Mouse (Mus musculus): ENCODE data around the gene Glis3. TPM values are rescaled to one million over a fixed set of nuclear protein-coding genes. Genes with fewer than 3 reads are reported as not detected.

Glis3 gene
- polyA plus RNA-seq, 1 experiment, result 0.06 TPM

GRCm38 (mm10) chr19:28300226-28300625, 379.7 kb downstream of the Glis3 start:
- TF ChIP-seq FLI1 (IDR thresholded peaks at IDR 0.05; ENCODE audit: low read length) (no peak), GATA1 (IDR thresholded peaks at IDR 0.05; ENCODE audit: borderline replicate concordance, low read length) (no peak)
- H3K9me3 ChIP-seq, result peaks cover 19% of the 10 kb centered on the region
- H3K4me1 ChIP-seq, result no peaks in the 10 kb centered on the region

GRCm38 (mm10) chr19:28299211-28299775, 380.6 kb downstream of the Glis3 start:
- H3K9me3 ChIP-seq, result peaks cover 19% of the 10 kb centered on the region
- TF ChIP-seq FLI1 (IDR thresholded peaks at IDR 0.05; ENCODE audit: low read length) (no peak), GATA1 (IDR thresholded peaks at IDR 0.05; ENCODE audit: borderline replicate concordance, low read length) (no peak)
- no peaks in the 10 kb centered on the region for H3K4me1 ChIP-seq
- H3K36me3 ChIP-seq (replicated peaks; ENCODE audit: low read length), result no peaks in the 10 kb centered on the region
- no peak overlapping the region for H3K4me3 ChIP-seq (replicated peaks)
- no peaks in the 10 kb centered on the region for H3K27me3 ChIP-seq (replicated peaks)

More at GRCm38 (mm10) chr19:28300226-28300625, 379.7 kb downstream of the Glis3 start:
- no peaks in the 10 kb centered on the region for H3K27me3 ChIP-seq (replicated peaks)
- no peaks in the 10 kb centered on the region for H3K36me3 ChIP-seq (replicated peaks; ENCODE audit: low read length)
- no peak overlapping the region for H3K4me3 ChIP-seq (replicated peaks)

GRCm38 (mm10) chr19:28298669-28299068, 381.2 kb downstream of the Glis3 start:
- Histone ChIP-seq H3K27me3 (replicated peaks) (no peaks in the 10 kb centered on the region), H3K4me1 (no peaks in the 10 kb centered on the region), H3K9me3 (peaks cover 19% of the 10 kb centered on the region), H3K36me3 (replicated peaks; ENCODE audit: low read length) (no peaks in the 10 kb centered on the region), H3K4me3 (replicated peaks) (no peak overlapping the region)
- TF ChIP-seq GATA1 (IDR thresholded peaks at IDR 0.05; ENCODE audit: borderline replicate concordance, low read length), result no peak
- TF ChIP-seq FLI1 (IDR thresholded peaks at IDR 0.05; ENCODE audit: low read length), result no peak

- no peak for TF ChIP-seq FLI1 (IDR thresholded peaks at IDR 0.05; ENCODE audit: low read length)
- no peak for TF ChIP-seq GATA1 (IDR thresholded peaks at IDR 0.05; ENCODE audit: borderline replicate concordance, low read length)
- Histone ChIP-seq H3K9me3 (peaks cover 14% of the 10 kb centered on the region; the same call in 1 of the 2 replicates), H3K4me1 (no peaks in the 10 kb centered on the region), H3K4me3 (replicated peaks) (no peak overlapping the region), H3K27me3 (replicated peaks) (no peaks in the 10 kb centered on the region), H3K36me3 (replicated peaks; ENCODE audit: low read length) (no peaks in the 10 kb centered on the region)
Measured at GRCm38 (mm10) chr19:28291596-28291995, 388.3 kb downstream of the Glis3 start.

GRCm38 (mm10) chr19:28289457-28289856, 390.4 kb downstream of the Glis3 start:
- TF ChIP-seq FLI1 (IDR thresholded peaks at IDR 0.05; ENCODE audit: low read length) (no peak), GATA1 (IDR thresholded peaks at IDR 0.05; ENCODE audit: borderline replicate concordance, low read length) (no peak)
- H3K9me3 ChIP-seq, result peaks cover 14% of the 10 kb centered on the region; the same call in 1 of the 2 replicates

GRCm38 (mm10) chr19:28287431-28287830, 392.4 kb downstream of the Glis3 start:
- Histone ChIP-seq H3K4me3 (replicated peaks) (no peak overlapping the region), H3K9me3 (peaks cover 18% of the 10 kb centered on the region; the same call in 1 of the 2 replicates), H3K4me1 (no peaks in the 10 kb centered on the region), H3K27me3 (replicated peaks) (no peaks in the 10 kb centered on the region), H3K36me3 (replicated peaks; ENCODE audit: low read length) (no peaks in the 10 kb centered on the region)
- no peak for TF ChIP-seq FLI1 (IDR thresholded peaks at IDR 0.05; ENCODE audit: low read length)
- no peak for TF ChIP-seq GATA1 (IDR thresholded peaks at IDR 0.05; ENCODE audit: borderline replicate concordance, low read length)

More at GRCm38 (mm10) chr19:28289457-28289856, 390.4 kb downstream of the Glis3 start:
- Histone ChIP-seq H3K27me3 (replicated peaks) (no peaks in the 10 kb centered on the region), H3K4me1 (no peaks in the 10 kb centered on the region), H3K4me3 (replicated peaks) (no peak overlapping the region), H3K36me3 (replicated peaks; ENCODE audit: low read length) (no peaks in the 10 kb centered on the region)

GRCm38 (mm10) chr19:28284098-28284569, 395.7 kb downstream of the Glis3 start:
- Histone ChIP-seq H3K27me3 (replicated peaks) (no peaks in the 10 kb centered on the region), H3K9me3 (peaks cover 8% of the 10 kb centered on the region; the same call in 1 of the 2 replicates), H3K36me3 (replicated peaks; ENCODE audit: low read length) (no peaks in the 10 kb centered on the region), H3K4me3 (replicated peaks) (no peak overlapping the region), H3K4me1 (no peaks in the 10 kb centered on the region)
- no peak for TF ChIP-seq FLI1 (IDR thresholded peaks at IDR 0.05; ENCODE audit: low read length)
- no peak for TF ChIP-seq GATA1 (IDR thresholded peaks at IDR 0.05; ENCODE audit: borderline replicate concordance, low read length)

GRCm38 (mm10) chr19:28283241-28284097, 396.4 kb downstream of the Glis3 start:
- TF ChIP-seq GATA1 (IDR thresholded peaks at IDR 0.05; ENCODE audit: borderline replicate concordance, low read length) (no peak), FLI1 (IDR thresholded peaks at IDR 0.05; ENCODE audit: low read length) (no peak)
- H3K9me3 ChIP-seq, result peaks cover 9% of the 10 kb centered on the region; the same call in 1 of the 2 replicates
- H3K4me3 ChIP-seq (replicated peaks), result no peak overlapping the region
- H3K27me3 ChIP-seq (replicated peaks), result no peaks in the 10 kb centered on the region
- H3K36me3 ChIP-seq (replicated peaks; ENCODE audit: low read length), result no peaks in the 10 kb centered on the region
- H3K4me1 ChIP-seq, result no peaks in the 10 kb centered on the region

GRCm38 (mm10) chr19:28281405-28281804, 398.5 kb downstream of the Glis3 start:
- Histone ChIP-seq H3K27me3 (replicated peaks) (no peaks in the 10 kb centered on the region), H3K9me3 (peaks cover 9% of the 10 kb centered on the region; the same call in 1 of the 2 replicates), H3K4me3 (replicated peaks) (no peak overlapping the region), H3K36me3 (replicated peaks; ENCODE audit: low read length) (no peaks in the 10 kb centered on the region), H3K4me1 (no peaks in the 10 kb centered on the region)
- TF ChIP-seq FLI1 (IDR thresholded peaks at IDR 0.05; ENCODE audit: low read length) (no peak), GATA1 (IDR thresholded peaks at IDR 0.05; ENCODE audit: borderline replicate concordance, low read length) (no peak)

GRCm38 (mm10) chr19:28277104-28277503, 402.8 kb downstream of the Glis3 start:
- H3K36me3 ChIP-seq (replicated peaks; ENCODE audit: low read length), result no peaks in the 10 kb centered on the region
- no peaks in the 10 kb centered on the region for H3K27me3 ChIP-seq (replicated peaks)
- no peak overlapping the region for H3K4me3 ChIP-seq (replicated peaks)
- H3K4me1 ChIP-seq, result no peaks in the 10 kb centered on the region
- peaks cover 11% of the 10 kb centered on the region; the same call in 1 of the 2 replicates for H3K9me3 ChIP-seq
- no peak for TF ChIP-seq GATA1 (IDR thresholded peaks at IDR 0.05; ENCODE audit: borderline replicate concordance, low read length)
- no peak for TF ChIP-seq FLI1 (IDR thresholded peaks at IDR 0.05; ENCODE audit: low read length)
